Mouse (Mus musculus) embryonic facial prominence, embryonic 15.5 days (tissue): Measurements from ENCODE around the gene Alad. TPM values are rescaled to one million over a fixed set of nuclear protein-coding genes. Genes with fewer than 3 reads are reported as not detected.

Source experiments
- ATAC-seq: fragments of 200-750 bp; cut with Nextera tagmentation; 2 replicates; pipeline ENCODE4 v1.8.0; 2017; ENCODE audit warnings: low read depth, moderate TSS enrichment; ENCODE audit not compliant: insufficient number of reproducible peaks, low FRiP score, low TSS enrichment
- H3K27ac ChIP-seq: fragments of 300-500 bp; sonication (generic); replicated peaks from 2 replicates; pipeline ENCODE4 v1.5.1; 2015; ENCODE audit warnings: mild to moderate bottlenecking, inconsistent platforms
- H3K27me3 ChIP-seq: fragments of 300-500 bp; sonication (generic); 2 replicates; pipeline ENCODE4 v1.6.1; 2015; ENCODE audit warnings: inconsistent platforms
- H3K36me3 ChIP-seq: fragments of 300-500 bp; sonication (generic); 2 replicates; pipeline ENCODE4 v1.6.1; 2015; ENCODE audit warnings: mild to moderate bottlenecking, inconsistent platforms
- H3K4me1 ChIP-seq: fragments of 300-500 bp; sonication (generic); 2 replicates; pipeline ENCODE4 v1.6.1; 2015; ENCODE audit warnings: inconsistent platforms
- H3K4me2 ChIP-seq: fragments of 300-500 bp; sonication (generic); replicated peaks from 2 replicates; pipeline ENCODE4 v1.6.1; 2015; ENCODE audit warnings: mild to moderate bottlenecking, inconsistent platforms
- H3K4me3 ChIP-seq: fragments of 300-500 bp; sonication (generic); replicated peaks from 2 replicates; pipeline ENCODE4 v1.5.1; 2015; ENCODE audit warnings: mild to moderate bottlenecking, inconsistent platforms
- H3K9ac ChIP-seq: fragments of 300-500 bp; sonication (generic); 2 replicates; pipeline ENCODE4 v1.6.1; 2015; ENCODE audit warnings: inconsistent platforms
- H3K9me3 ChIP-seq: fragments of 300-500 bp; sonication (generic); replicated peaks from 2 replicates; pipeline ENCODE4 v1.6.1; 2016; ENCODE audit warnings: inconsistent platforms
- WGBS: fragments of 180-500 bp; shearing (Covaris S2); methylation state at CpG from one replicate; pipeline ENCODE4 v1.1.7; 2015; 5-methylcytosine and 5-hydroxymethylcytosine counted together
- polyA plus RNA-seq: library from polyadenylated mRNA; unstranded; fragments of >200 nt; fragmentation: Nextera tagmentation; extraction: Ambion mirVana; gene quantifications from 2 replicates; pipeline ENCODE4 v1.2.1, GENCODE M21; 2015

Alad gene
- polyA plus RNA-seq = 69.3 and 73.7 TPM in 2 replicates

DNA sequence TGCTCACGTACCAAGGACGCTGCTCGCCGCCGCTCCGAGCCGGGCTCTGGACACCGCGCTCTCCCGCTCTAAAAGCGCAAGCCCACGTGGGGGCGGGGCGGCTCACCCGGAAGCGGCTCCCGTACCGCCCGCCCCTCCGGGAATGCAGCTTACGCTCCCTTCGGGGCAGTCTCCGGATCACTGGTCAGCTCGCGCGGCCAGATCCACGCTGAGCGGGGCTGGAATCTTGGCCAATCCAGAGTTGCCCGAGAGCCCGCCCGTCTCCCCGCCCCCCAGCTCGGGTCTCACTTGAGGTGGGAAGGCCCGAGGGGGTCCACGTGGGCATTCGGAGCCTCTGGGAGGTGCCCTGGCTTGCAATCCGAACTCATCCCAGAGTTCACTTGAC, at the start of gene Alad:
Gene Alad, minus strand, starts transcription at position 70 of the 385 bp plus-strand sequence.
- H3K36me3 ChIP-seq = 0 out of 2 replicates have a peak, but pooled peaks cover 12% of the 10 kb centered on the region
- peak within 1 kb of the TSS; percentile 79 for H3K4me3 ChIP-seq
- WGBS = 1% methylated on average over 37 of the region's 37 CpGs
- no peaks in the 10 kb centered on the region for H3K27me3 ChIP-seq
- H3K4me1 ChIP-seq = peaks cover 57% of the 10 kb centered on the region
- H3K9ac ChIP-seq = peak within 1 kb of the TSS; percentile 63
- ATAC-seq = peak; percentile 82
- peak within 1 kb of the TSS; percentile 89 for H3K27ac ChIP-seq
- H3K9me3 ChIP-seq = no peaks in the 10 kb centered on the region
- H3K4me2 ChIP-seq = peak within 1 kb of the TSS; percentile 76

DNA sequence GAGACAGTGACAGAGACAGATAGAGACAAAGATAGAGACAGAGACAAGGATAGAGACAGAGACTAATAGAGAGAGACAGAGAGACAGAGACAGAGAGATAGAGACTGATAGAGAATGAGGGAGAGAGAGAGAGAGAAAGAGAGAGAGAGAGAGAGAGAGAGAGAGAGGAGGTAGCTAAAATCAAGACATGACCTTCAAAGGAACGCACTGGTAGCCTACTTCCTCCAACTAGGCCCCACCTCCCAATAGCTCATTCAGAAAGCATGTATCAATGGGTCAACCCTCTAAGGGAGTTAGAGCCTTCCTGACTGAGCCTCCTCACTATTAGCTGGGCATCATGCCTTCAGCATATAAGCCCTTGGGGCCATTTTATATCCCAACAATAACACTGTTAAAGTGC, 48.6 kb upstream of the Alad start:
- H3K36me3 ChIP-seq = no peaks in the 10 kb centered on the region
- H3K27ac ChIP-seq = no peak overlapping the region
- no peak overlapping the region for H3K9ac ChIP-seq
- no peaks in the 10 kb centered on the region for H3K4me1 ChIP-seq
- no peaks in the 10 kb centered on the region for H3K9me3 ChIP-seq
- ATAC-seq = no peak
- WGBS = 83% methylated on average over 1 of the region's 1 CpGs
- no peak overlapping the region for H3K4me2 ChIP-seq
- H3K27me3 ChIP-seq = no peaks in the 10 kb centered on the region
- no peak overlapping the region for H3K4me3 ChIP-seq

DNA sequence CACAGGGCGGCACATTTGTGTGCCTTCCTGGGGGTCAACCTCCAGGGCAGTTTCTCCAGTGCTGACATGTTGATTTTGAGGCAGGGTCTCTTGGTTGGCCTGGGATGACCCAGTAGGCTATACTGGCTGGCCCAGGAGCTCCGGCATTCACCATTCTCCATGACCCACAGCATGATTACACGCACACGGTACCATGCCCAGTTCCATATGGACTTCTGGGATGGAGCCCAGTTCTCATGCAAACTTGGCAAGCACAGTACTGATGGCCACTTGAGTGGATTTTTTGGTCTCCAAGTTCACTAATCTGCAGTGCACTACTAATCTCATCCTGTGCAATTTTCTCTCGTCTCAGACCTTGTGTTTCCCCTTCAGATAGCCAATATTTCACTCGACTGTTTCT, 48.0 kb upstream of the Alad start:
- no peaks in the 10 kb centered on the region for H3K9me3 ChIP-seq
- no peaks in the 10 kb centered on the region for H3K27me3 ChIP-seq
- no peak overlapping the region for H3K4me3 ChIP-seq
- ATAC-seq = no peak
- H3K9ac ChIP-seq = no peak overlapping the region
- no peaks in the 10 kb centered on the region for H3K4me1 ChIP-seq
- 74% methylated on average over 6 of the region's 6 CpGs for WGBS
- no peak overlapping the region for H3K27ac ChIP-seq
- no peak overlapping the region for H3K4me2 ChIP-seq
- H3K36me3 ChIP-seq = no peaks in the 10 kb centered on the region

DNA sequence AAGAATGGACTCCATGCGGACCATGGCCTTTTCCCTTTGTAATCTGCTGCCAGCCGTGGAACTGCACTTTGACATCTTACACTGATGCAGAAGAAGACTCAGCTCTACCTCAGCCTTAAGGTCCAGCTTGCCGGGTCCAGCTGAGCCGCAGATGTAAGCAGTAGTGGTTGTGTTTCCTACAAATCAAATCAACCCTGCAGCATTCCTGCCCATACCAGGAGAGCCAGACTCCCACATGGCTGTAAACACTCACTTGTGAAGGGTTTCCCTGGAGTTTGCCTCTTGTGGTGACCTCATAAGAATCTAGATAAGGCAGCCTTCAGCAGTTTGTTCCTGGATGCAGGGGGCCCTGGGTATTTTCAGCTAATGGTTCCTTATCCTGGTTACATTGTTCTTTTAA, 46.8 kb upstream of the Alad start:
- H3K4me2 ChIP-seq = no peak overlapping the region
- H3K4me3 ChIP-seq = no peak overlapping the region
- H3K9me3 ChIP-seq = no peaks in the 10 kb centered on the region
- H3K9ac ChIP-seq = no peak overlapping the region
- no peaks in the 10 kb centered on the region for H3K4me1 ChIP-seq
- no peak for ATAC-seq
- no peaks in the 10 kb centered on the region for H3K36me3 ChIP-seq
- WGBS = 68% methylated on average over 4 of the region's 4 CpGs
- H3K27ac ChIP-seq = no peak overlapping the region
- no peaks in the 10 kb centered on the region for H3K27me3 ChIP-seq

DNA sequence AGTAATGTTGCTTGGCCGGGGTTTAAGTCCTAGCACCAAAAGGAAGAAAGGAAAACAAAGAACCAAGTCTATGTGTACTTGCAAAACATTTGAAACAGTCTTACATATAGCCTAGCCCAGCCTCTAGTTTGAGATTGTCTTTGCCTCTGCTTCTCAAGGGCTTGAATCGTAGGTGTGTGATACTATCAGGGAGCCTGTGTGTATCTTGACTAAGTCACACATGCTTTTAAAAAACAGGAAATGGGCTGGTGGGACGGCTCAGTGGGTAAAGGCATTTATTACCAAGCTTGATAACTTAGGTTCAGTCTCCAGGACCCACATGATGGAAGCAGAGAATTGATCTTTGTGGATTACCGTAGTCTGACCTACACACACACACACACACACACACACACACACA, 42.3 kb upstream of the Alad start:
- no peaks in the 10 kb centered on the region for H3K36me3 ChIP-seq
- H3K4me1 ChIP-seq = peaks cover 6% of the 10 kb centered on the region; the same call in 1 of the 2 replicates
- WGBS = 77% methylated on average over 4 of the region's 4 CpGs
- no peak overlapping the region for H3K4me2 ChIP-seq
- H3K27ac ChIP-seq = no peak overlapping the region
- no peak for ATAC-seq
- no peak overlapping the region for H3K4me3 ChIP-seq
- no peaks in the 10 kb centered on the region for H3K9me3 ChIP-seq
- no peak overlapping the region for H3K9ac ChIP-seq
- no peaks in the 10 kb centered on the region for H3K27me3 ChIP-seq

DNA sequence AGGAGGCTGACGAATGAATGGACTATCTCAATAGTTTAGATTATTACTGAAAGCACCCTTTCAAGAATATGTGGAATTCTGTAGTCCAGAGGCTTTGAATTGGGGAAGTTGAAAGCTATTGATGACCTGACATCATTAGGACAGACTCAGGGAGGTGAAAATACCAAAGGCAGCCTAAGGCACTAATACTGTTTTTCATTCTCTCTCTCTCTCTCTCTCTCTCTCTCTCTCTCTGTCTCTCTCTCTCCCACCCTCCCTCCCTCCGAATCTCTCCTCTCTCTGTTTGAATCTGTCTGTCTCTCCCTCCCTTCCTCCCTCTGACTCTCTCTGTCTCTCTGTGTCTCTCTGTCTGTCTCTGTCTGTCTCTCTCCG, 41.9 kb upstream of the Alad start:
- Histone ChIP-seq H3K27ac (no peak overlapping the region), H3K9ac (no peak overlapping the region), H3K9me3 (no peaks in the 10 kb centered on the region), H3K4me3 (no peak overlapping the region), H3K4me1 (peaks cover 6% of the 10 kb centered on the region; the same call in 1 of the 2 replicates), H3K4me2 (no peak overlapping the region), H3K36me3 (no peaks in the 10 kb centered on the region), H3K27me3 (no peaks in the 10 kb centered on the region)
- ATAC-seq = no peak
- 48% methylated on average over 3 of the region's 3 CpGs for WGBS

DNA sequence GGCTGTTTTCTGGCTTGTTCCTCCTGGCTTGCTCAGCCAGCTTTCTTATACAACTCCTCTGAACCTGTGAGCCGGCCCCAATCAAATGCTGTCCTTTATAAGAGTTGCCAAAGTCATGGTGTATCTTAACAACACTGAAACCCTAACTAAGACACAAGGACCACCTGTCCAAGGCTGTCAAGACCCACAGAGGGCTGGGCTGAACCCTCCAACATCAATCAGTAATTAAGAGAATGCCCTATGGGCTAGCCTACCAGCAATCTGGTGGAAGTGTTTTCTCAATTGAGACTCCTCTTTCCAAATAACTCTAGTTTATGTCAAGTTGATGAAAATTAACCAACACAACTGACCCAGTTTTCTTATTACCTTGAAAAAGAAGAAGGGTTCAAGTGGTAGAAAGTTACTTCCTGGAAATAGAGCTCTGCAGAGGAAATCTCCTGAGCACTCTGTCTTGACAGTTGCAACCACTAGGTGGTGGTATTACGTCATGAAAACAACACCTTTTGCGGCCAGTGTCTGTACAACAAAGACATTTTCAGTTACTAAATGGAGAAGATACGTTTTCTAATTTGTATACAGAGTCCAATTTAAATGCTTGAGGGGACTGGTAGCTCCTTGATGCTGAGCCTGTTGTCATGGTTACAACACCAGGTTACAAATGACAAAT, 41.4 kb upstream of the Alad start:
- Histone ChIP-seq H3K9ac (no peak overlapping the region), H3K9me3 (no peaks in the 10 kb centered on the region), H3K4me1 (peaks cover 6% of the 10 kb centered on the region; the same call in 1 of the 2 replicates), H3K4me3 (no peak overlapping the region), H3K4me2 (no peak overlapping the region), H3K27ac (no peak overlapping the region), H3K27me3 (no peaks in the 10 kb centered on the region), H3K36me3 (no peaks in the 10 kb centered on the region)
- WGBS = 25% methylated on average over 4 of the region's 4 CpGs
- no peak for ATAC-seq

DNA sequence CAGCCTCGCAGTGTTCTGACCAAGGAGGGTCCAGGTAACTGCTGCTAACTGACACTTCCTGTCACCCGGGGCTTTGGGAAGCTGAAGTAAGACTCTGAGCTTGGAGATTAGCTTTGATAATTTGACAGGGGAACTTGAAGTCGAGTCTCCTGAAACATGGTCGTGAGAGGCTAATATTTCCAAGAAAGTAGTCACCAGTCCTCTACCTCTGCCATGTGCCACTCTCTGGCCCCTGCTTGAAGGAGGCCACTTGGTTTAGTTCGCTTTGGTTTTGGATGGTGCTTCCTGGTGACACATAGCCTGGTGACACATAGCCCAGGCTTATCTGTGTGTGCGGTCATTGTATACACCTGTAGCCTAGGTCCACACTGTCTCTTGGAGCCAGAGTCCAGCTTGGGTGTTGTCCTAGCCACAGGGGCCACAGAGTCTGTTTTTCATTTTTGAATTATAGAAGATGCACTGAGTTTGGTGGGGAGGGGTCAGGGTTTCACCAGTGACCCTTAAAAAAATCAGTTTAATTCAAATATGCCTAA, 40.1 kb upstream of the Alad start, which contains the start of gene Rgs3:
Gene Rgs3, plus strand, starts transcription at position 51 of the 533 bp plus-strand sequence.
- no peaks in the 10 kb centered on the region for H3K36me3 ChIP-seq
- no peaks in the 10 kb centered on the region for H3K9me3 ChIP-seq
- peaks cover 6% of the 10 kb centered on the region; the same call in 1 of the 2 replicates for H3K4me1 ChIP-seq
- no peak within 1 kb of the TSS for H3K27ac ChIP-seq
- H3K27me3 ChIP-seq = no peaks in the 10 kb centered on the region
- H3K4me2 ChIP-seq = no peak within 1 kb of the TSS
- no peak within 1 kb of the TSS for H3K9ac ChIP-seq
- 47% methylated on average over 6 of the region's 6 CpGs for WGBS
- no peak within 1 kb of the TSS for H3K4me3 ChIP-seq
- ATAC-seq = no peak

DNA sequence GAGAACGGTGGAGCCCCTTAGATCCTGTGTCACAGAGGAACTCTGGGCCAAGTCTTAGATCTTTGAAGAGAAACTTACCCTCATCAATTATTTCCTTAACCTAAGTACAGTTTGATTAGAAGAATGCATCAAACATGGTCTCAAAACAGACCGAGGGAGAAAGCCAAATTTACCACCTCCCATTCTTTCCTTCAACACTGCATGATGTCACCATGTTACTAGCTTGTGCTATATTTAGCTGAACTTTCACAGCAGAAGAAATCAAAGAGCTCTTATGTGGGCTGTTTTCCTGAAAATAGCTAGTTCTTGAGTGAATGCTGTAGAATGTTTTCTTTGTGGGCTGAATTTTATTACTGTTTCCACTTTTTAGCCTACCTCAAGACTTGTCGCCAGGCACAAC, 37.7 kb upstream of the Alad start:
- H3K27ac ChIP-seq = no peak overlapping the region
- no peak overlapping the region for H3K4me3 ChIP-seq
- H3K4me2 ChIP-seq = no peak overlapping the region
- H3K36me3 ChIP-seq = no peaks in the 10 kb centered on the region
- no peak for ATAC-seq
- 42% methylated on average over 3 of the region's 3 CpGs for WGBS
- H3K9ac ChIP-seq = no peak overlapping the region
- no peaks in the 10 kb centered on the region for H3K9me3 ChIP-seq
- peaks cover 6% of the 10 kb centered on the region; the same call in 1 of the 2 replicates for H3K4me1 ChIP-seq
- H3K27me3 ChIP-seq = no peaks in the 10 kb centered on the region

DNA sequence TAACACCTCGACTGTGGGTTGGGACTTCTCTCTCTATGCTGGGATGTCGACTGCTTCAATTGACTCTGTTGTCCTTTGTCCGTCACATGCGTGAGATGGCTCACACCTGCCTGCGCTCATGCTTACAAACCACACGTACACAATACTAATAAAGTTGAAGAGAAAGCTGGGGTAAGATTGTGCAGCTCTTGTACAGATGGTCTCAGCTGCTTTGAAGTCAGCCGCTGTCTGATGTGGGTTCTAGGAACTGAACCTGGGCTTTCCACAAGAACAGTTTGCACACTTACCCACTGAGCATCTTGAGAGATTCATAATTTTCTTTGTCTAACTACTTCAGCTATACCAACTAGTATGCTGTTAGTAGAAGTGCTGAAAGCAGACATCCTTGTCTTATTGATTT, 32.2 kb upstream of the Alad start:
- H3K9ac ChIP-seq = no peak overlapping the region
- H3K4me3 ChIP-seq = no peak overlapping the region
- H3K27ac ChIP-seq = no peak overlapping the region
- H3K4me1 ChIP-seq = no peaks in the 10 kb centered on the region
- no peaks in the 10 kb centered on the region for H3K36me3 ChIP-seq
- 79% methylated on average over 7 of the region's 7 CpGs for WGBS
- H3K27me3 ChIP-seq = no peaks in the 10 kb centered on the region
- H3K4me2 ChIP-seq = no peak overlapping the region
- no peak for ATAC-seq
- H3K9me3 ChIP-seq = no peaks in the 10 kb centered on the region

DNA sequence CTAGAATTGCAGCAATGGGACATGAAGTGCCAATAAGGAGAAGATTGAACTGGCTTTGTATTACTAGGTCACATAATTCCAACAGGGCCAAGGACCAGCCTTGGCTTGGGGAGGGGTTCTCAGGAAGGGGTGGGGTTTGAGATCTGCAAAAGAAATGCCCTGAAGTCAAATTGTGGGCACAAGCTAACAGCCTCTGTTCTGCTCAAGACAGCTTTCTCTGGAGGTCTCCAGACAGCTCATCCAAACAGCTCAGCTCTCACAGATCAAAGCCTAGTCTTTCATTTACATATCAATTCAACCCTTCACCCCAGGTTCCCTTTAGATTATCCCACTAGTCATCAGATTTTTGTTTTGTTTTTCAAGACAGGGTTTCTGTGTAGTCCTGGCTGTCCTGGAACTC, 25.1 kb upstream of the Alad start:
- no peak overlapping the region for H3K4me3 ChIP-seq
- no peaks in the 10 kb centered on the region for H3K4me1 ChIP-seq
- no peak overlapping the region for H3K27ac ChIP-seq
- H3K9ac ChIP-seq = no peak overlapping the region
- no peaks in the 10 kb centered on the region for H3K36me3 ChIP-seq
- no peak overlapping the region for H3K4me2 ChIP-seq
- H3K27me3 ChIP-seq = no peaks in the 10 kb centered on the region
- no peak for ATAC-seq
- no peaks in the 10 kb centered on the region for H3K9me3 ChIP-seq

DNA sequence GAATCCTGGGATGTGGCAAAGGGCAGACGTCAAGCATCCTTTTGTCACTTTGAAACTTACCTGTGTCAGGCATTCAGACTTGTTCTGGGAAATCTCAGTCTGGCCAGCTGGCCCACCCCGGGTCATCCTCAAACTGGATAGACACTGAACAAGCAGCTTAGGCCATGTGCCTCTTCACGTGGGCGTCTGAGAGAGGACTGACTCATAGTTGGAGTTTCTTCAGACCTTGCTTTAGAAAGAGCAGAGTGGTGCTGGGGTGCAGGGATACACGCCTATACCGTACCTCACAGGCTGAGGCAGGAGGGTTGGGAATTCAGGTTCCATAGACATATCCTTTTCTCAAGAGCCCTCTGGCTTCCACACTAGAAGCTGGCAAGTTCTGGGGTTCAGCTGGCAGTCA, 24.1 kb upstream of the Alad start:
- Histone ChIP-seq H3K4me3 (no peak overlapping the region), H3K27me3 (no peaks in the 10 kb centered on the region), H3K27ac (no peak overlapping the region), H3K9me3 (no peaks in the 10 kb centered on the region), H3K9ac (no peak overlapping the region), H3K4me1 (no peaks in the 10 kb centered on the region), H3K36me3 (no peaks in the 10 kb centered on the region), H3K4me2 (no peak overlapping the region)
- WGBS = 85% methylated on average over 6 of the region's 6 CpGs
- ATAC-seq = no peak
